Mouse (Mus musculus): Measurements from ENCODE around the gene 4930524J08Rik. TPM values are rescaled to one million over a fixed set of nuclear protein-coding genes. Genes with fewer than 3 reads are reported as not detected.

The 4930524J08Rik gene
- polyA plus RNA-seq, 1 experiment from 2014 or later: 0.40 TPM

- H3K9ac ChIP-seq (ENCODE audit: low read depth, low read length): no peak overlapping the region
- no peak for ATAC-seq (ENCODE audit: low read depth)
- H3K4me1 ChIP-seq (ENCODE audit: control insufficient read depth, low read depth, low read length): no peaks in the 10 kb centered on the region
- no peaks in the 10 kb centered on the region for H3K9me3 ChIP-seq (replicated peaks; ENCODE audit: control insufficient read depth, low read length)
- H3K4me3 ChIP-seq (ENCODE audit: low read depth, low read length): no peak overlapping the region
- no peak overlapping the region for H3K4me2 ChIP-seq (ENCODE audit: low read depth, low read length)
- no peak overlapping the region for H3K27ac ChIP-seq (ENCODE audit: low read length)
- peaks cover 43% of the 10 kb centered on the region for H3K36me3 ChIP-seq (ENCODE audit: control insufficient read depth, insufficient read depth)
- no peaks in the 10 kb centered on the region for H3K27me3 ChIP-seq (ENCODE audit: control insufficient read depth, insufficient read depth, low read depth, low read length)
- WGBS (ENCODE audit: insufficient replicate concordance): 85% methylated on average over 2 of the region's 2 CpGs
These were observed 19.5 kb upstream of the 4930524J08Rik start for GRCm38 (mm10) chr5:99959236-99959936.

GRCm38 (mm10) chr5:99959960-99960359 is 18.9 kb upstream of the 4930524J08Rik start:
- Histone ChIP-seq H3K27me3 (ENCODE audit: control insufficient read depth, insufficient read depth, low read depth, low read length) (no peaks in the 10 kb centered on the region), H3K4me1 (ENCODE audit: control insufficient read depth, low read depth, low read length) (no peaks in the 10 kb centered on the region), H3K9ac (ENCODE audit: low read depth, low read length) (no peak overlapping the region), H3K9me3 (replicated peaks; ENCODE audit: control insufficient read depth, low read length) (no peaks in the 10 kb centered on the region), H3K4me2 (ENCODE audit: low read depth, low read length) (no peak overlapping the region), H3K4me3 (ENCODE audit: low read depth, low read length) (no peak overlapping the region), H3K27ac (ENCODE audit: low read length) (no peak overlapping the region), H3K36me3 (ENCODE audit: control insufficient read depth, insufficient read depth) (peaks cover 47% of the 10 kb centered on the region)
- WGBS (ENCODE audit: insufficient replicate concordance): 47% methylated on average over 2 of the region's 2 CpGs
- no peak for ATAC-seq (ENCODE audit: low read depth)

DNA sequence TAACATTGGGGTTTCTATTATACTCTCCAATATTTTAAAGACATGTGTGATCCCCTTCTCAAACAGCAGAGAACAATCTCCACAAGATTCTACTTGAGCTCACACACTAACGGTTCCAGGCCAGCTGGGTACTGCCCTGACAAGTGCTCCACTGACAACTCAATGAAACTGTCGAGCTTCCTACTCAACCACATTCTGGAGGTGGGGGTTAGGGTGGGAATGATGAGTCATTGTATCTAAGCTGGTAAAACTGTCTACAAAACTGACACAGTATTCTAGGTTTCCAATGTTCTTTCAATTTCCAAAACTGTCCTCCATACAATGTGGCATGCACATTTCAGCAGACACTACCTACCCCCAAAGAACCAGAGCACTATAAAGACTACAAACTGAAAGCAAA is 4.9 kb upstream of the 4930524J08Rik start:
- peaks cover 13% of the 10 kb centered on the region; the same call in 1 of the 2 replicates for H3K36me3 ChIP-seq (ENCODE audit: control insufficient read depth, insufficient read depth)
- H3K4me1 ChIP-seq (ENCODE audit: control insufficient read depth, low read depth, low read length): peaks cover 22% of the 10 kb centered on the region
- WGBS (ENCODE audit: insufficient replicate concordance): 1% methylated on average over 2 of the region's 2 CpGs
- peak overlapping the region; percentile 33 for H3K4me2 ChIP-seq (ENCODE audit: low read depth, low read length)
- H3K27me3 ChIP-seq (ENCODE audit: control insufficient read depth, insufficient read depth, low read depth, low read length): no peaks in the 10 kb centered on the region
- no peaks in the 10 kb centered on the region for H3K9me3 ChIP-seq (replicated peaks; ENCODE audit: control insufficient read depth, low read length)
- 0 out of 2 replicates have a peak overlapping the region, but pooled peaks have one; percentile 10 for H3K27ac ChIP-seq (ENCODE audit: low read length)
- ATAC-seq (ENCODE audit: low read depth): no peak
- H3K9ac ChIP-seq (ENCODE audit: low read depth, low read length): no peak overlapping the region
- H3K4me3 ChIP-seq (ENCODE audit: low read depth, low read length): no peak overlapping the region

DNA sequence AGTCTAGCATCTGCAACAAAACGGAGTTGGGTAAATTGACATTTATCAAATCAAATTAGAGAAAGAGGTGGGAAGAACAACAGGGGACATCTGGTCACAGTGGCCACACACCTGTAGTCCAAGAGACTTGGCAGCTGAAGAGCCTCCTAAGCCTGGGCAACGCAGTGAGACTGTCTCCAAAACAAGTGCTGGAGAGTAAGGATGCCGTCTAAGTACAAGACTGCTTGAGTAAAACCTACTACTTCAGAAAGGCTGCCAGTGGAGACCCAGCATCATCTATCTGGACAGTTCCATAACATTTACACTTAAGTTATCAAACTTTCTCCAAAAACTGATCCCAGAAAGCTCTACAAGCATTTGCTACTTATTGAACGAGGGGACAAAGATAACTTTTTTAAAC is 3.8 kb upstream of the 4930524J08Rik start:
- Histone ChIP-seq H3K9ac (ENCODE audit: low read depth, low read length) (no peak overlapping the region; the same call in 1 of the 2 replicates), H3K4me1 (ENCODE audit: control insufficient read depth, low read depth, low read length) (peaks cover 26% of the 10 kb centered on the region), H3K4me2 (ENCODE audit: low read depth, low read length) (peak overlapping the region; percentile 95), H3K27me3 (ENCODE audit: control insufficient read depth, insufficient read depth, low read depth, low read length) (no peaks in the 10 kb centered on the region), H3K27ac (ENCODE audit: low read length) (no peak overlapping the region), H3K9me3 (replicated peaks; ENCODE audit: control insufficient read depth, low read length) (no peaks in the 10 kb centered on the region), H3K4me3 (ENCODE audit: low read depth, low read length) (peak overlapping the region; percentile 25), H3K36me3 (ENCODE audit: control insufficient read depth, insufficient read depth) (peaks cover 11% of the 10 kb centered on the region; the same call in 1 of the 2 replicates)
- no peak for ATAC-seq (ENCODE audit: low read depth)
- 54% methylated on average over 4 of the region's 4 CpGs for WGBS (ENCODE audit: insufficient replicate concordance)

- Histone ChIP-seq H3K27ac (ENCODE audit: low read length) (no peak overlapping the region), H3K9me3 (replicated peaks; ENCODE audit: control insufficient read depth, low read length) (no peaks in the 10 kb centered on the region), H3K4me3 (ENCODE audit: low read depth, low read length) (peak overlapping the region; percentile 49), H3K36me3 (ENCODE audit: control insufficient read depth, insufficient read depth) (peaks cover 8% of the 10 kb centered on the region; the same call in 1 of the 2 replicates), H3K4me2 (ENCODE audit: low read depth, low read length) (peak overlapping the region; percentile 95), H3K27me3 (ENCODE audit: control insufficient read depth, insufficient read depth, low read depth, low read length) (no peaks in the 10 kb centered on the region), H3K4me1 (ENCODE audit: control insufficient read depth, low read depth, low read length) (peaks cover 23% of the 10 kb centered on the region), H3K9ac (ENCODE audit: low read depth, low read length) (peak overlapping the region; percentile 31; the same call in 1 of the 2 replicates)
- ATAC-seq (ENCODE audit: low read depth): no peak
- WGBS (ENCODE audit: insufficient replicate concordance): 53% methylated on average over 1 of the region's 1 CpGs
These were observed 3.1 kb upstream of the 4930524J08Rik start for GRCm38 (mm10) chr5:99975776-99976175.

- Histone ChIP-seq H3K36me3 (ENCODE audit: control insufficient read depth, insufficient read depth) (peaks cover 8% of the 10 kb centered on the region; the same call in 1 of the 2 replicates), H3K27me3 (ENCODE audit: control insufficient read depth, insufficient read depth, low read depth, low read length) (no peaks in the 10 kb centered on the region), H3K4me1 (ENCODE audit: control insufficient read depth, low read depth, low read length) (peaks cover 23% of the 10 kb centered on the region), H3K4me2 (ENCODE audit: low read depth, low read length) (peak overlapping the region; percentile 95), H3K9me3 (replicated peaks; ENCODE audit: control insufficient read depth, low read length) (no peaks in the 10 kb centered on the region), H3K9ac (ENCODE audit: low read depth, low read length) (peak overlapping the region; percentile 97), H3K4me3 (ENCODE audit: low read depth, low read length) (peak overlapping the region; percentile 97), H3K27ac (ENCODE audit: low read length) (no peak overlapping the region; the same call in 1 of the 2 replicates)
- no peak for ATAC-seq (ENCODE audit: low read depth)
- 4% methylated on average over 8 of the region's 8 CpGs for WGBS (ENCODE audit: insufficient replicate concordance)
These were observed 2.4 kb upstream of the 4930524J08Rik start for GRCm38 (mm10) chr5:99976334-99976955.

DNA sequence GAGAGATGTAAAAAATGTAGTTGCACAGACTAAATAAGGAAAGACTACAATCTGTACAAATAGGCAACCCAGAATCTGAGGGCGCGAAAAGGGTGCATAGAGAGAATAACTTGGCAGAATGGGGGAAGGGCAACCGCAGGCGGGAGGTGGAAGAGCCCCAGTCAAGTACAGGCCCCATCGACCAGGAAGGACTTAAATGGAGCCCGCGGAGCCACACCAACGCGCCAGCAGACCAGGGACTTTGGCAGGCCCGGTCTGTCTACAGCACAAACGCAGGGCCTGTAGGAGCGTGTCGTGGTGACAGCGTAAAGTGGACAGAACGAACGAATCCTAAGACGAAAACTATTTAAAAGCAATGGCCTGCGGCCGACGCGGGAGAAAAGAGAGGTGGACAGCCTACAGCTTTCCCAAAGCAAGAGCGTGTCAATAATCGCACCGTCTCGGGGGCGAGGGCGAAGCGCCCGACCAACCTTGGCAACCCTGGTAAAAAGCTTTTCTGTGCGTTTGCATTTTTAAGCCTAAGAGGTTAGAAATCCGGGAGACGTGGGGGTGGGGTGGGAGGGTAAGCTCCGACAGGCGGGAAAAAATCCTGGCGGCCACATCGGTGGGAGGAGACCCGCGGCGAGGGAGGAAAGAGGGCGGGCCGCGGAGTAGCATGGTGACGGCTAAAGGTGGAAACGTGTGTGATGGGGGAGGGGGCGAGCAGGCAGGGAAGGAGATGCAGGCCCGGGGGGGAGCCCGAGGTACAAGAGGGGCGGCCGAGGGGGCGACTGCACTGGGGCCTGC is 1.2 kb upstream of the 4930524J08Rik start:
- Histone ChIP-seq H3K27ac (ENCODE audit: low read length) (peak overlapping the region; percentile 95), H3K4me3 (ENCODE audit: low read depth, low read length) (peak overlapping the region; percentile 97), H3K9ac (ENCODE audit: low read depth, low read length) (peak overlapping the region; percentile 97), H3K27me3 (ENCODE audit: control insufficient read depth, insufficient read depth, low read depth, low read length) (no peaks in the 10 kb centered on the region), H3K9me3 (replicated peaks; ENCODE audit: control insufficient read depth, low read length) (no peaks in the 10 kb centered on the region), H3K36me3 (ENCODE audit: control insufficient read depth, insufficient read depth) (0 out of 2 replicates have a peak, but pooled peaks cover 6% of the 10 kb centered on the region), H3K4me1 (ENCODE audit: control insufficient read depth, low read depth, low read length) (peaks cover 22% of the 10 kb centered on the region), H3K4me2 (ENCODE audit: low read depth, low read length) (peak overlapping the region; percentile 95)
- WGBS (ENCODE audit: insufficient replicate concordance): under 1% methylated on average over 45 of the region's 50 CpGs
- ATAC-seq (ENCODE audit: low read depth): peak; percentile 28

GRCm38 (mm10) chr5:99983452-99984061 is 4.7 kb downstream of the 4930524J08Rik start:
- no peak overlapping the region for H3K4me3 ChIP-seq (ENCODE audit: low read depth, low read length)
- H3K4me1 ChIP-seq (ENCODE audit: control insufficient read depth, low read depth, low read length): peaks cover 6% of the 10 kb centered on the region
- H3K9me3 ChIP-seq (replicated peaks; ENCODE audit: control insufficient read depth, low read length): no peaks in the 10 kb centered on the region
- no peaks in the 10 kb centered on the region for H3K27me3 ChIP-seq (ENCODE audit: control insufficient read depth, insufficient read depth, low read depth, low read length)
- no peak overlapping the region for H3K27ac ChIP-seq (ENCODE audit: low read length)
- no peak for ATAC-seq (ENCODE audit: low read depth)
- no peak overlapping the region for H3K4me2 ChIP-seq (ENCODE audit: low read depth, low read length)
- 54% methylated on average over 9 of the region's 9 CpGs for WGBS (ENCODE audit: insufficient replicate concordance)
- no peak overlapping the region for H3K9ac ChIP-seq (ENCODE audit: low read depth, low read length)
- no peaks in the 10 kb centered on the region for H3K36me3 ChIP-seq (ENCODE audit: control insufficient read depth, insufficient read depth)
